Mouse (Mus musculus) granulocyte monocyte progenitor cell, adult 5-6 weeks (primary cell): ENCODE data around the gene Itgb7. TPM values are rescaled to one million over a fixed set of nuclear protein-coding genes. Genes with fewer than 3 reads are reported as not detected.

Source experiments
- ATAC-seq: replicated peaks from 2 replicates; pipeline ENCODE4 v1.8.0; 2016; ENCODE audit warnings: mild to moderate bottlenecking, moderate TSS enrichment, inconsistent platforms; ENCODE audit not compliant: poor library complexity, severe bottlenecking
- total RNA-seq, 2 experiments: library from RNA; stranded (forward) in 1 of 2; stranded (reverse) in 1 of 2; fragments of 200-712, 200-1000 nt in 1 of 2; fragments of >200 nt in 1 of 2; fragmentation: Nextera tagmentation in 1 of 2; gene quantifications; 2 replicates each; pipeline ENCODE4 v1.2.3; 2014 to 2017

The Itgb7 gene
- total RNA-seq, 2 experiments from 2014 or later = 15.2 to 42.7 TPM

DNA sequence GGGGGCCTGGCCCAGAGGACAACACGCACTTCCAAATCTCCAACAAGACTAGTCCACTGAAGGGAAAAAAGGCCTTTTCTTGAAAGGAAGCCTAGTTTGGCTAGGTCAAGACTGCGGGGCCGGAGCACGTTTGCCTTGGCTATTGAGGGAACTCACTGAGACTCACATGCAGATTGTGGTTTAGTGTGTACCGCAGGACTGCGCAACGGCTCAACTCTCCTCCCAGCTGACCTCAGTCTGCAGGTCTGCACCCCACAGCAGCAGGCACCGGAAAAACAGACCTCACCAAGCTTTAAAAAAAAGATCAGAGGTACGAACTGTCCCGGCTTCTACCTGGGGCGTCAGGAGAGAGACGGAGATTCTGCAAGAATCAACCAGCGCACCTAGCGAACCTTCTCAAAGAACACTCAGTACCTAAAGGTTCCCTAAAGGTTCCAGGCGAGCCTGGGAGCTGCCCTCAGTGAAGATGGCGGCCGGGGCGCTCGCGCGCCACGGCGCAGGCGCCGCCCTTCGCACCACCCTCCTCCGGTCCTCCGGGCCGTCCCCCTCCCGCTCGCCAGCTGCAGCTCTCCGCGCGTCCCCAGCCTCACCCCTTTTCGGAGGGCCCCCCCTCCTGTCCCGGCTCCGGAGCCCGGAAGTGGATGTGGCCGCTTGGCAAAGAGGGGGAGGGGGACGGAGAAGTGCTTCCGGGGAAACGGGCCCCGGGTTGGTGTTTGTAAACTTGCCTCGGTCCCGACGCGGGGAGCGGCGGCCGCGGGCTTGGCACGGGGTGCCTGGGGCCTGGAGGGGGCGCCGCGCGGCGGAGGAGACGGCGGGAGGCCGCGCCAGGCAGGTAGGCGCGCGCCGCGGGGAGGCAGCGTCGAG is 28.5 kb downstream of the Itgb7 start, which contains the start of gene Zfp740:
Zfp740 (plus strand) TSS at position 279 of the 864 bp plus-strand sequence.
- peak; percentile 88 for ATAC-seq

- no peak for ATAC-seq
These were observed 32.9 kb downstream of the Itgb7 start for GRCm38 (mm10) chr15:102198841-102199240.

- ATAC-seq = no peak
These were observed 36.4 kb downstream of the Itgb7 start for GRCm38 (mm10) chr15:102195373-102195772.

DNA sequence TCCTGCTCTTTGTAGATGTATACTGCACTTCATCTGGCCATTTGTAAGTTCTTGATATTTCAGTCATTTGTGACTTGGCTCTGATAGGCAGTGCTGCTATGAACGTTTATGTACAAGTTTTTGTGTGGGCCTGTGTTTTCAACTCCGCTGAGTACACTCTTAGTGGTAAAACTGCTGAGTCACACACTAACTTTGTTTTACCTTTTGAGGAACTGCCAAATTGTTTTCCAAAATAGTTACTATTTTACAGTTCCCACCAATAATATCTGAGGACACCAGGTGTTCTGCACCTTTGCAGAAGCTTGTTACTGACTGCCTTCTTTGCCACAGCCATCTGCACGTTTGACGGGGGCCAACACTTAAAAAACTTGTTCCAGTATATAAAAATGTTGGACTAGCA is 37.3 kb downstream of the Itgb7 start:
- no peak for ATAC-seq

- no peak for ATAC-seq
These were observed 38.1 kb downstream of the Itgb7 start for GRCm38 (mm10) chr15:102193652-102194051.

DNA sequence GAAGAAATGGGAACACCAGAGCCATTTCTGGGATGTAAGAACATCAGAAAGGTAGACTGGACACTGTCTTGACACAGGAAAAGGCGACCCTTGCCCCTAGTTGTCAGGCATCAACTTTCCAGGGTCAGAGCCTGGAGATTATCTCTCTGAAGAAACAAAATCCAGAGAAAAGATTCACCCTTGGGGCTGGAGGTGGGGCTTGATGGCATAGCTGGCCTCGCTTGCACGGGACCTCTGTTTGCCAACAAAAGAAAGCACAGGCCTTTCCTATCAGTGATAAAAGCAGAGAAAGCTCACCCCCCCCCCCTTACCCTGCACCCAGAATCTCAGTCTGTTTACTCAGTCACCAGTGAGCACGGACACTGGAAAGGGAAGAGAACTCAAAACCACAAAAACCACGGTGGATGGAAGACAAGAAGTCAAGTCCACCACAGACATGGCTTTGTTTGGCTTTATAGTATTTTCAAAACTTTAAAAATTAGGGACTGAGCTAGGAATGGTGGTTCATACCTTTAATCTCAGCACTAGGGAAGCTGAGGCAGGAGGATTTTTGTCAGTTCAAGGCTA is 38.8 kb downstream of the Itgb7 start:
- ATAC-seq = peak; percentile 45; the same call in 1 of the 2 replicates

- ATAC-seq = peak; percentile 88
These were observed 39.4 kb downstream of the Itgb7 start for GRCm38 (mm10) chr15:102192271-102192812.

- ATAC-seq = no peak
These were observed 40.0 kb downstream of the Itgb7 start for GRCm38 (mm10) chr15:102191699-102192098.

- no peak for ATAC-seq
These were observed 42.9 kb downstream of the Itgb7 start for GRCm38 (mm10) chr15:102188883-102189282.

DNA sequence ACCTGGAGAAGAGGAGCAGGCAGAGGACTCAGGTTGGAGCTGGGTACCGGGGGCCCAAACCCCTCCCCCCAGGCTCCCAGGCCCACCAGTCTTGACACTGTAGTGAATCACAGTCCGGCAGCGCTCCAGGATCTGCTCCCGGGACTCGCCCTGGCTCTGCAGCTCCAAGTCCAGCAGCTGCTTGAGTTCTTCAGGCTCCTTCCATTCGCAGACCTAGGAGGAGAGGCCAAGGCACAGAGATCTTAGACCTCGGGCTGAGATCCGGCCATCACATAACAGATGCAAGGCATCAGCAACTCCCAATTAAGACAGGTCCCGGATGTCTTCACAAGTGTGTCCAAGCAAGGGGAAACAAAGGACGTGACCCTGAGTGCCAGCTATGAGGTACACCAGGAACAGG is 43.6 kb downstream of the Itgb7 start:
- ATAC-seq = no peak

GRCm38 (mm10) chr15:102186239-102186638 is 45.5 kb downstream of the Itgb7 start:
- ATAC-seq = no peak

DNA sequence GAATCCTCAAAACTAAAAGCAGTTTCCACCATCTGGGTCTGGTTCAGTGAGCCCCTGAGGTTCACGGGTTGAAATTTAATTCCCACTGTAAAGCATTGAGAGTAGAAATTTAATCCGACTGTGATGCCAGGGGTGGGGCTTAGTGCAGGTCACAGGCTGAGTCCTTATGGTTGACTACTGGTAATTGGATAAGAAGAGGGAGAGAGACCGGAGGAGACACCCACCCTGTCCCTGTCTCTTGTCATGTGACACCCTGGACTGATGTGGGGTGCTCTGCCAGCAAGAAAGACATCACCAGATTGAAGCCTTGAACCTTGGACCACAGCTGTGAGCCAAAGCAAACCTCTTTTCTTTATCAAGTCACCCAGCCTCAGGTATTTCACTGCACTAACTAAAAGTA is 48.7 kb downstream of the Itgb7 start:
- no peak for ATAC-seq

GRCm38 (mm10) chr15:102179924-102180323 is 51.8 kb downstream of the Itgb7 start:
- ATAC-seq = no peak

DNA sequence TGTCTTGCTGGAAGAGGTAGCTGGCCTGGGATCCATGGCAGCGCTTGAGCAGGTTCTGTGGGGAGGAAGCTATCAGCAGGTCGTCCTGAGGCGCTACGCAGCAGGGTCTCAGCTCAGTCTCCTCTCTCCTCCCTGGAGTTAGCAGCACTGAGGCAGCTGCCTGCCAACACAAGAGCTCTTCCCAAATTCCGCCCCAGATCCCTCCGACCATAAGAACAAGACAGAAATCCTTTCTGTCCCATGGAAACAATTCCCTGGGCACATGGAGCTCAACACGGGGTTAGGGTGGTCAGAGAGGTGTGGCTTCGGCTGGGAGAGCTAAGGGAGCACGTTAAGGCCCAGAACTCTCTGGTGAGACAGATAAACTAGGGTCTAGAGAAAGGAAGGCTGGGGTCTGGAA is 52.6 kb downstream of the Itgb7 start:
- ATAC-seq = no peak

DNA sequence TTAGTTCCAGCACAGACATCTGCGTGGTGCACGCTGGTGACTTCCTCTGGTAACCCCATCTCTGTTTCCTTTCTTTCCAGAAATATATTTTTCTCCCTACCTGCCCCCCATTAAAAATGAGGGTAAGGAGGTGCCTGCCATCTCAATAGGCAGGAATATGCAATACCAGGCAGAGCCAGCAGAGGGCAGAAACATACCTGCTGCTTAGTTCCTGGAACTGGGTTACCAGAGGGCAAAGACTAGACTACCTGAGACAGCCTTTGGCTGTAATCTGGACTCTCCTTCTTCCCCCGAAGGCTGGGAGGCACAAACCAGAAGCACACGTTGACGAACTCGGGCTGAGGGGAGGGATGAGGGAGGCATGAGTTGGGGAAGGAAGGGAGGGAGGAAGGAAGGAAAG is 53.5 kb downstream of the Itgb7 start:
- peak; percentile 78 for ATAC-seq

DNA sequence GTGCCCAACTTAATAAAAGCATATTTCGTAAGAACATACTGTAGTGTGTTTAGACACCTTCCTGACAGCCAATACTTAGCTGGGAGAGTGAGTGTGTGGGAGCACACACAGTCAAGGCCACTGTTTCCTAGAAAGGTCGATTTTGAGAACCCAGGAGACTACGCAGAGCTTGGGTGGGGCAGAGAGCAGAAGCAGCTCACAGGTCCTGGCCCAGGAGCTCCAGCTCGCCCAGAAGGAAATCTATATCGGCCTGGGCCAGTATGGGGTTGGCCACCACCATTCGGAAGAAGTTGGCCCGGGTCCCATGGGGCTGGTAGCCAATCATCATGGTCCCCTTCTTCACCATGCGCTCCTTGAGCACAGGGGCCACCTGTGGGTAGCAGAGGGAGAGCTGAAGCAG is 54.3 kb downstream of the Itgb7 start:
- no peak for ATAC-seq

DNA sequence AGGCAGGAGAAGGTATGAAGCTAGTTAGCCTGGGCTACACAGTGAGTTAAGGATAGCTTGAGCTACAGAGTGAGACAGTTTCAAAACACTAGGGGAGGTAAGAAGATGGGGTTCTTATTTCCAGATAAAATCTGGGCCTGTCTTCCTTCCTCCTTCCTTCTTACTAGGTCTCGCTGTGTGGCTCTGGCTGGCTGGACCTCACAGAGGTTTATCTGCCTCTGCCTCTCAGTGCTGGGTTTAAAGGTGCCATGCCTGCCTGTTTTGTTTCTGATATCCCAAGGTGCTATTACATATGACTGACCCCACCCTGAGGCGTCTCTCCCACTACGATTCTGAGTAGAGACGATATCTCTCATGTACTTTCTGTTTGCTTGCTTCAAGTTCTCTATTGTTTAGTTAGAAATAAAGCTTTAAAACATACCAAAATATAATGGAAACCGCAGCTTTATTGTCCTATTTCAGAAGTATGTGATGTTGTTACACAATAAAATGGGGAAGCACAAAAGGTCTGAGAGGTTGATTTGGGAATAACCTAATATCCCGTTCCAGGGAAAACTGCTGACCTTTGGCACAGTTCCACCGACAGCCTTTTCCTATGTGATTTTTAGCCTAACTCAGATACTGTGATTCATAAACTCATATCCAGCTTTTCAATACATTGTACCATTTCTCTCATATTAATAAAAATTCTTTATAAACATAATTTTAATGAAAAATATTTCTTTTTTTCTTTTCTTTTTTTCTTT is 55.0 kb downstream of the Itgb7 start:
- ATAC-seq = no peak

- ATAC-seq = no peak
These were observed 55.9 kb downstream of the Itgb7 start for GRCm38 (mm10) chr15:102175736-102176319.

GRCm38 (mm10) chr15:102173581-102173980 is 58.2 kb downstream of the Itgb7 start:
- ATAC-seq = no peak

DNA sequence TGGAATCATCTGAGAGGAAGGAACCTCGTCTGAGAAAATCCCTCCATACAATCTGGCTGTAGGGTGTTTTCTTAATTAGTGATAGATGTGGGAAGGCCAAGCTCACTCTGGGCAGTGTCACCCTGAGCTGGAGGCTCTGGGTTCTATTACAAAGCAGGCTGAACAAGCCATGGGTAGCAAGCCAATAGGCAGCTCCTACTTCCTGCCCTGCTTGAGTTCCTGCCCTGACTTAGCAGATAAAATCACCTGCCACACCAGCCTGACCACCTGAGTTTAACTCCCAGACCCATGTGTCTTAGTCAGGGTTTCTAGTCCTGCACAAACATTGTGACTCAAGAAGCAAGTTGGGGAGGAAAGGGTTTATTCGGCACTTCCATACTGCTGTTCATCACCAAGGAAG is 62.7 kb downstream of the Itgb7 start:
- no peak for ATAC-seq
